In genomic region chr15:98315703-98316102, GRCm38 (mm10) we compare ENCODE assay signal across 20 mouse cellular contexts. TPM values are rescaled to one million over a fixed set of nuclear protein-coding genes. Genes with fewer than 3 reads are reported as not detected.
DNase-seq lines count a peak whose midpoint lies in the region; ATAC-seq and TF ChIP-seq lines count a peak whose summit lies in the region.
"Had no signal": no experiment of that assay in that cellular context is flagged by ENCODE, and none has a peak within 500 bp of the region (broad histone marks: within the 10 kb centered on the region; RNA-seq: fewer than 3 reads in every experiment).

No protein-coding gene starts in this region.

- TF ChIP-seq CTCF in layer of hippocampus, adult 2 months (conservative IDR thresholded peaks at IDR 0.05): peak; percentile 42
- TF ChIP-seq CTCF in CH12.LX (conservative IDR thresholded peaks at IDR 0.05 in 1 of 2, IDR thresholded peaks at IDR 0.05 in 1 of 2; ENCODE audit: low read depth in 2 of 2, low read length in 2 of 2): peak; percentile 54 to 67

- H3K36me3 ChIP-seq in CH12.LX (replicated peaks in 1 of 2; ENCODE audit: control insufficient read depth in 1 of 2, insufficient read depth in 1 of 2, low read length in 1 of 2) (no peaks in the 10 kb centered on the region), ES-E14 (ENCODE audit: control insufficient read depth, insufficient read depth, low read length, poor library complexity, severe bottlenecking) (no peaks in the 10 kb centered on the region)
- no peaks in the 10 kb centered on the region for H3K36me3 ChIP-seq in splenic B cell, adult 2 months (ENCODE audit: control insufficient read depth, insufficient read depth, low read length, poor library complexity, severe bottlenecking)
- H3K36me3 ChIP-seq: embryonic facial prominence, embryonic 12.5 days; limb, embryonic 12.5 days; midbrain, embryonic 12.5 days had no signal

- no peak for TF ChIP-seq POLR2A in CH12.LX (IDR thresholded peaks at IDR 0.05; ENCODE audit: low read depth, low read length)

- no peak overlapping the region for H3K27ac ChIP-seq in layer of hippocampus, adult 2 months
- H3K27ac ChIP-seq in CH12.LX (ENCODE audit: insufficient read depth, low read depth): no peak overlapping the region
- H3K27ac ChIP-seq in ES-E14 (ENCODE audit: insufficient read depth, low read depth, low read length, poor library complexity, severe bottlenecking): no peak overlapping the region
- H3K27ac ChIP-seq: embryonic facial prominence, embryonic 12.5 days; limb, embryonic 12.5 days; midbrain, embryonic 12.5 days had no signal

- in situ Hi-C loops in CH12.LX (cut with MboI; ENCODE audit: low pct_ligation_motif_present, low pct_unique_long_range_greater_than_20kb, low sequenced_read_pairs) (no loop called here), ES-E14 (cut with MboI; ENCODE audit: low sequenced_read_pairs in 2 of 2, unreplicated experiment in 2 of 2) (no loop called here)

- H3K9ac ChIP-seq in CH12.LX (ENCODE audit: insufficient read depth, low read depth) (no peak overlapping the region), ES-E14 (ENCODE audit: insufficient read depth, low read depth, low read length, poor library complexity, severe bottlenecking) (no peak overlapping the region)
- H3K9ac ChIP-seq: embryonic facial prominence, embryonic 12.5 days; limb, embryonic 12.5 days; lung, embryonic 14.5 days; midbrain, embryonic 12.5 days had no signal

- no peak for TF ChIP-seq EP300 in CH12.LX (IDR thresholded peaks at IDR 0.05; ENCODE audit: low read length)

- H3K4me1 ChIP-seq in CH12.LX (ENCODE audit: control insufficient read depth in 1 of 2, insufficient read depth in 2 of 2) (no peaks in the 10 kb centered on the region), ES-E14 (ENCODE audit: control insufficient read depth in 2 of 2, insufficient read depth in 2 of 2, low read length in 2 of 2, poor library complexity in 1 of 2) (no peaks in the 10 kb centered on the region)
- H3K4me1 ChIP-seq: embryonic facial prominence, embryonic 12.5 days; limb, embryonic 12.5 days; midbrain, embryonic 12.5 days had no signal

- H3K4me3 ChIP-seq in layer of hippocampus, adult 2 months: no peak overlapping the region
- no peak overlapping the region for H3K4me3 ChIP-seq in CH12.LX (replicated peaks in 1 of 3; ENCODE audit: low read depth in 2 of 3, low read length in 2 of 3, poor library complexity in 1 of 3)
- H3K4me3 ChIP-seq in ES-E14 (ENCODE audit: insufficient read depth in 1 of 2, low read depth in 1 of 2, low read length in 2 of 2, poor library complexity in 1 of 2, severe bottlenecking in 1 of 2): no peak overlapping the region
- H3K4me3 ChIP-seq: embryonic facial prominence, embryonic 12.5 days; limb, embryonic 12.5 days; midbrain, embryonic 12.5 days had no signal

- no peak overlapping the region for H3K4me2 ChIP-seq in CH12.LX (ENCODE audit: insufficient read depth, low read depth, poor library complexity, severe bottlenecking)
- H3K4me2 ChIP-seq: embryonic facial prominence, embryonic 12.5 days; limb, embryonic 12.5 days; lung, embryonic 14.5 days; midbrain, embryonic 12.5 days had no signal

- H3K27me3 ChIP-seq in CH12.LX (replicated peaks): peaks cover 58% of the 10 kb centered on the region
- no peaks in the 10 kb centered on the region for H3K27me3 ChIP-seq in splenic B cell, adult 2 months (ENCODE audit: control insufficient read depth, insufficient read depth, low read length, poor library complexity, severe bottlenecking)
- H3K27me3 ChIP-seq: embryonic facial prominence, embryonic 12.5 days; limb, embryonic 12.5 days; midbrain, embryonic 12.5 days had no signal

- no peak for ATAC-seq in frontal cortex, adult (ENCODE audit: low TSS enrichment)
- ATAC-seq: hindbrain, embryonic 16.5 days had no signal

- no peak for DNase-seq in layer of hippocampus, adult 2 months (ENCODE audit: low spot score in 2 of 2)
- DNase-seq in layer of hippocampus, adult 11-12 months (ENCODE audit: low spot score): no peak
- DNase-seq in CH12.LX (ENCODE audit: extremely low read depth): peak; percentile 43
- peak; percentile 25 for DNase-seq in ES-E14 (ENCODE audit: low read depth, low spot score)
- peak; percentile 5 for DNase-seq in splenic B cell, adult 2 months (ENCODE audit: low read depth, low spot score)
- no peak for DNase-seq in cerebellum, postnatal 14 days
- DNase-seq in frontal cortex, postnatal 25 days (ENCODE audit: low spot score in 2 of 2): no peak
- DNase-seq: adrenal gland, adult 8-10 months; heart, adult 11 months; heart, postnatal 14 days; kidney, postnatal 10 days; layer of hippocampus, postnatal 36 days; lung, embryonic 14.5 days; right cerebral cortex, postnatal 14 days had no signal

- peak; percentile 38 for TF ChIP-seq RAD21 in CH12.LX (IDR thresholded peaks at IDR 0.05; ENCODE audit: low read depth, low read length)

- no peaks in the 10 kb centered on the region for H3K79me2 ChIP-seq in CH12.LX (replicated peaks; ENCODE audit: control insufficient read depth, extremely low read depth, insufficient read depth, poor library complexity, severe bottlenecking)

- dilution Hi-C loops in CH12.LX (cut with MboI; ENCODE audit: extremely low pct_ligation_motif_present, extremely low pct_unique_long_range_greater_than_20kb, low sequenced_read_pairs): no loop called here

- H3K9me3 ChIP-seq in CH12.LX (replicated peaks; ENCODE audit: low read length) (no peaks in the 10 kb centered on the region), ES-E14 (ENCODE audit: control insufficient read depth, insufficient read depth, low read depth, low read length) (no peaks in the 10 kb centered on the region)
- H3K9me3 ChIP-seq: embryonic facial prominence, embryonic 12.5 days; limb, embryonic 12.5 days; midbrain, embryonic 12.5 days had no signal

TF ChIP-seq in CH12.LX, 34 proteins besides CTCF, POLR2A, EP300 and RAD21:
- peak; percentile 43 for TF ChIP-seq SMC3 (IDR thresholded peaks at IDR 0.05; ENCODE audit: low read depth, low read length)
- TF ChIP-seq NELFE (IDR thresholded peaks at IDR 0.05; ENCODE audit: low read depth, low read length): no peak

TF ChIP-seq in ES-E14, 5 proteins besides CTCF, POLR2A, EP300 and RAD21:
- TF ChIP-seq ZC3H11A (IDR thresholded peaks at IDR 0.05; ENCODE audit: borderline replicate concordance, low read depth, low read length) (no peak), CHD2 (IDR thresholded peaks at IDR 0.05; ENCODE audit: low read depth, low read length) (no peak), ZNF384 (IDR thresholded peaks at IDR 0.05; ENCODE audit: low read depth, low read length) (no peak)

RNA-seq across cellular contexts. Expression of gene Olfr285, which starts 1.4 kb away (rescaled TPM):
- total RNA-seq in layer of hippocampus, adult 2 months (2021): not detected
- total RNA-seq in CH12.LX (2012; rRNA removed) (not detected in 2 replicates), CH12.LX (2014; rRNA removed) (not detected in 2 replicates), ES-E14 (2012; rRNA removed) (not detected in 2 replicates)
- not detected in 2 replicates for polyA plus RNA-seq in CH12.LX (2012; ENCODE audit: insufficient read length, low read depth)
- total RNA-seq: adrenal gland, adult 8-10 months; heart, postnatal 14 days; layer of hippocampus, postnatal 36 days had no signal
- polyA plus RNA-seq: embryonic facial prominence, embryonic 12.5 days; hindbrain, embryonic 16.5 days; limb, embryonic 12.5 days; lung, embryonic 14.5 days; midbrain, embryonic 12.5 days; urinary bladder, adult 2 months had no signal

RNA-seq across cellular contexts. Expression of gene Zfp641, which starts 19.7 kb away (rescaled TPM):
- 1 to 10 TPM; 6.4 to 6.8 TPM for total RNA-seq in layer of hippocampus, adult 2 months (2021)
- total RNA-seq in CH12.LX (2012; rRNA removed) (0.04 TPM in 1 of 2 replicates, not detected in the other), CH12.LX (2014; rRNA removed) (not detected in 2 replicates), ES-E14 (2012; rRNA removed) (0.05 and 0.31 TPM in 2 replicates)
- polyA plus RNA-seq in CH12.LX (2012; ENCODE audit: insufficient read length, low read depth): not detected in 2 replicates

RNA-seq across cellular contexts. Expression of gene Olfr284, which starts 25.1 kb away (rescaled TPM):
- total RNA-seq in layer of hippocampus, adult 2 months (2021): not detected
- total RNA-seq in CH12.LX (2012; rRNA removed) (not detected in 2 replicates), CH12.LX (2014; rRNA removed) (not detected in 2 replicates), ES-E14 (2012; rRNA removed) (not detected in 2 replicates)
- polyA plus RNA-seq in CH12.LX (2012; ENCODE audit: insufficient read length, low read depth): not detected in 2 replicates
- total RNA-seq: adrenal gland, adult 8-10 months; heart, postnatal 14 days; layer of hippocampus, postnatal 36 days had no signal
- polyA plus RNA-seq: embryonic facial prominence, embryonic 12.5 days; hindbrain, embryonic 16.5 days; limb, embryonic 12.5 days; lung, embryonic 14.5 days; midbrain, embryonic 12.5 days; urinary bladder, adult 2 months had no signal

RNA-seq across cellular contexts. Expression of gene H1fnt, which starts 58.6 kb away (rescaled TPM):
- not detected for total RNA-seq in layer of hippocampus, adult 2 months (2021)
- not detected in 2 replicates for total RNA-seq in CH12.LX (2012; rRNA removed)
- not detected in 2 replicates for total RNA-seq in CH12.LX (2014; rRNA removed)
- not detected in 2 replicates for polyA plus RNA-seq in CH12.LX (2012; ENCODE audit: insufficient read length, low read depth)
- total RNA-seq in ES-E14 (2012; rRNA removed): 0.48 TPM in 1 of 2 replicates, not detected in the other
- total RNA-seq: adrenal gland, adult 8-10 months; heart, postnatal 14 days; layer of hippocampus, postnatal 36 days had no signal
- polyA plus RNA-seq: embryonic facial prominence, embryonic 12.5 days; hindbrain, embryonic 16.5 days; limb, embryonic 12.5 days; lung, embryonic 14.5 days; midbrain, embryonic 12.5 days; urinary bladder, adult 2 months had no signal

Comparison
In these comparisons a context has a peak if more than half of its experiments do, and no peak if none do; other contexts are left out.
1. DNase-seq: peak in CH12.LX (single experiment), ES-E14 (single experiment) and splenic B cell, adult 2 months (single experiment); none in layer of hippocampus, adult 2 months (0 of 2), layer of hippocampus, adult 11-12 months (single experiment), cerebellum, postnatal 14 days (0 of 2) and frontal cortex, postnatal 25 days (0 of 2).